Mouse (Mus musculus) c-Kit-positive CD71-positive TER-119-positive erythroid progenitor cells, embryonic 14.5 days (primary cell): Measurements from ENCODE around the gene Ggta1.

Source experiments
- DNase-seq: peaks from one replicate; pipeline ENCODE4 v3.0.0-alpha.2; 2013; ENCODE audit warnings: low spot score

Gene Ggta1

DNA sequence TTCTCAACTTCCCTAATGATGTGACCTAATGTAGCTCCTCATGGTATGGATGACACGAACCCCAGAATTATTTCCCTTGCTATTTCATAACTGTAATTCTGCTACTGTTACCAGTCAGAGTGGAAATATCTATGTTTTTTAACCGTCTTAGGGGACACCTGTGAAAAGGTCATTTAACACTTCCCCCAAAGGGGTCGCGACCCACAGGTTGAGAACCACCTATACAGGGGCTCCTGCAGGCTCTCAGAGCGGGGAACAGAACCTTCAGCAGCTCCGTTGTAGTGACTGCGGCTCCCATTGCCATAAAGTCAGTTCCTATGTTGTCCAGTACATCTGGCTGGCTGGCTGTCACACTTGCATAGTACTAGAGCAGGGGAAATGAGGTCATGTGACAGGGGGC lies 62.3 kb downstream of the Ggta1 start:
- no peak for DNase-seq

DNA sequence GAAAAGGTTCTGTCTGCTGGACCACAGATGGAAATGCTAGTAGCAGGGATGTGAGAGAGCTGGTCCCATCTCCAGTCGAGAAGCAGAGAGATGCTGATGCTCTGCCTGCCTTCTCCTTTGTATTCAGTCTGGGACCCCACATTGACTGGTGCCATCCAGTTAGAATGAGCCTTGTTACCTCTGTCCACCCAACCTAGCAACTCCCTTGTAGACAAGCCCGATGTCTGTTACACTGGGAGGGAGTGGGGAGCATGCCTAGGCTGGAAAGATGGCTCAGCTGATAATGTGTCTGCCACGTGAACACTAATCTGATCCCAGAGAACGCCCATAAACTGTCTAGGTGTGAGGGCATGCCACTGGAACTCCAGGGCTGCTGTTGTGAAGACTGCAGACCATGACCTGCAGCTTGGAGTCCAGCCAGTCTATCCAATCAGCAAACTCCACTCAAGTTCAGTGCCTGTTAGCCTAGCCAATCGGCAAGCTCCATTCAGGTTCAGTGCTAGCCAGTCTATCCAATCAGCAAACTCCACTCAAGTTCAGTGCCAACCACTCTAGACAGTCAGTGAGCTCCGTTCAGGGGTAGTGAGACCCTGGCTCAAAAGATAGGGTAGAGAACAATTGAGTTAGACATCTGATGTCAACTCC lies 64.7 kb downstream of the Ggta1 start:
- DNase-seq: no peak

DNA sequence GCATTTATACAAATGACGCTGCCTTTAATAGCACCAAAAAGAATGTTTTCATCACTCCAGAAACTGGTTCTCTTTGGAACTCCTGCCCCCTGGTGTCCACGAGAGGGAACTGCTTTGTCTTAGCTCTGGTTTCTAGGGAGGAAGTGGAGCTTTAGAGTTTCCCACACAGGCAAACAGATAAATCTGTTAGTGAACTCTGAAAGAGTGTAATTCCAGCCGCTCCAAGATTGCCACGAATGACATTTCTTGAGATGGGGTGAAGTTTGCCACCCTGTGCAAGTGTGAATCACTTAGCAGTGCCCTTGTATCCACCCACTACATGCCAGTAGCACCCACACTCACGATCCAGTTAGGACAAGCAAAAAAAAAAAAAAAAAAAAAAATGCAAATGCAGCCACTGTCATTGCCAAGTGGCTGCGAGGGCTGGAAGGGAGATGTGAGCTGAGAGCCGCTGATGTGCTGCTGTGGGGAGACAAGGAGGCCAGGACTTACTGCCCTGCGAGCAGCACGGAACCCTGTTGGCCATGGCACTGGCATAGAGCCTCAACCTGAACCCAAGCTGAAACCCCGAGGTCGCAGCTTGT lies 65.3 kb downstream of the Ggta1 start:
- peak; percentile 61 for DNase-seq

DNA sequence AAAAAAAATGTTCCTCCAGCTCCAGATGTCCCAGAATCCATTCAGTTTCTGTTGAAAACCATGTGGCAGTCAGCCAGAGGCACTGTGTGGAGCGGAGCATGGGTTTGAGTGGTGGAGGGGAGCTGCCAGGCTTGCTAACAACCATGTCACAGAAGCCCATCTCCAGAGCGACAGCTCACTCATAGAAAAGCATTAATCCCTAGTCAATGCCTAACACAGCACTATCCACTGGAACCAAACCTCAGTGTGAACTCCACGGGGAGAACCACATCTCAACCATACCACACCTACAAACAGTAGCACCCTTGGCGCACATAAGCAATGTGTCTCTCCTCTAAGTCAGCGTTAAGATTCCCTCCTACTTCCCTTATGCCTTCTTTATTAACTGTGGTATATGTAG lies 65.9 kb downstream of the Ggta1 start, which contains the start of gene 4930402F06Rik:
Gene 4930402F06Rik (minus strand): TSS at position 80 of the 400 bp plus-strand sequence.
- DNase-seq: no peak

DNA sequence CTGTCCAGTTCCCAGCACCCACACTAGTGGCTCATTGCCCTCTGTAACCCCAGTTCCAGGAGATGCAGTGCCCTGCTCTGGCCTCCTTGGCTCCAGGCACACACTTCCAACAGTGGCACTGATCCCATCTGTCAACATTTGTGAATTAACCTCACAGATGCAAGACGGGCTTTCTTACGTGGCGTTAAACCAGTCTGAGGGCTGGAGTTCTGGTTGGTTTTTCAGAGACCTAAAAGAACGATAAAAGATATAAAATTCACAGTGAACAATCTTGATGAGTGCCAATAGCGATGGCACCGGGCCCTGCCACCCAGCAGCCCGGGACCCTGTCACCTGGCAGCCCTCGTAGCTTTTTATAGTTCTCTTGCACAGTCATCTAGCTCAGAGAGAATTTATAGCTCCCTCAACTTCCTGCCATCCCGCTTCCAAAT lies 77.6 kb downstream of the Ggta1 start:
- DNase-seq: no peak

DNA sequence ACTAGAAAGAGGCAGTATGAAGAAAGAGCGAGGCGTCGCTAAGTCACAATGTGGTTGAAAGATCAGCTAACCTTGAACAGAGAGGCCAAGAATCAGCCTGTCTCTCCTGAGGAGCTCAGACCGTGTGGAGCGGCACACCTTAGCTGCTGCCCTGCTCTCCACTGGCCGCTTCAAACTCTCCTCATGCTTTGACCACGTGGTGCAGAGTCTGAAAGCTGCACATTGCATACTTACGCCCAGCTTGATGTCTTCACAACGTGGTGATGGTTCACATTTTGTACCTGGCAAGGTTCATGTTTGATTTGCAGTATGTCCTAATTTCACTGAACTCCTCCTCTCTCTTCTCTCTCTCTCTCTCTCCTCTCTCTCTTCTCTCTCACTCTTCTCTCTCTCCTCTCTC lies 83.7 kb downstream of the Ggta1 start:
- DNase-seq: no peak

DNA sequence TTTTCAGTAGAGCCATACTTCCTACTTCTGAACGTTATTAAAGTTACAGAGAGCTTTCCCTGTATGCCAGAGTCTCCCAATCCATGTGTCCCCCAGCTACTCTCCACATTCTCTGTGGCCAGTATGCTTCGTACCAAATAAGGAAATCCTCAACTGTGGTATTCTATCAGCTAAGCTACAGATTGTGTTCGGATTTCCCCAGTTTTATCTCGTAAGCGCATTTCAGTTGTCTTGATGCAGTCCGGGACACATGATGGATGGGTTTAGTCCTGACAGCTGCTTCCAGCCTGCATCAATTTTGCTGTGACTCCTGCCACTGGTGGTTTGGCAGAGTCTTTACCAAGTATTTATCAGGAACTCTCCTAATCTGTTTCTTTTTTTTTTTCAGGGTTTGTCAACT lies 85.4 kb downstream of the Ggta1 start:
- DNase-seq: no peak

DNA sequence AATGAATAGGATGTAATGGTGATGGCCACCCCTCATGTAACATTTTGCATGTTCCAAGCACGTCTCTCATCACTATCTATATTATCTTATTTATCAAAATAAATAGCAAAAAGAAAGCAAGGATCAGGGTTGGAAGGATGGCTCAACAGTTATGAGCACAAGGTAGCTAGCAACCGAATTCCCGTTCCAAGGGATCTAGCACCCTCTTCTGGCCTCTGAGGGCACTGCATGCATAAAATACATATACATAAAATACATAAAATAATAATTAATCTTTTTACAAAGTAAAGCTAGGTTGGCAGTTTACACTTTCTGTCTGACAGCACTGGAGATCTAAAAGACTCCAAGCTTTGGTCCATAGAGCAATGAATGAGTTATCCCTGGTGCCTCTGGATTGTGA lies 90.0 kb downstream of the Ggta1 start:
- DNase-seq: peak; percentile 66

DNA sequence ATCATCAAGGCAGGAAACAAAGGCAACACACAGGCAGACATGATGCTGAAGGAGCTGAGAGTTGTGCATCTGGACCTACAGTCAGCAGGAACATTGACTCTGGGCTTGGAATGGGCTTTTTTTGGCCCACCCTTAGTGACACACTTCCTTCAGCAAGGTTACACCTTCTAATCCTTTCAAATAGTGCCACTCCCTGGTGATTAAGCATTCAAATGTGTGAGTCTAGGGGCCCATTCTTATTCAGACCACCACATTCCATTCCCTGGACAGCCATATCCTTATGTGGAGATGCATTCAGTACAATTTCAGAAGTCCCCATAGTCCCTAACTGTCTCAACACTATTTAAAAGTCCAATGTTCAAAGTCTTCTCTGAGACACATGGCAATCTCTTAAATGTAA lies 92.3 kb downstream of the Ggta1 start:
- DNase-seq: no peak

DNA sequence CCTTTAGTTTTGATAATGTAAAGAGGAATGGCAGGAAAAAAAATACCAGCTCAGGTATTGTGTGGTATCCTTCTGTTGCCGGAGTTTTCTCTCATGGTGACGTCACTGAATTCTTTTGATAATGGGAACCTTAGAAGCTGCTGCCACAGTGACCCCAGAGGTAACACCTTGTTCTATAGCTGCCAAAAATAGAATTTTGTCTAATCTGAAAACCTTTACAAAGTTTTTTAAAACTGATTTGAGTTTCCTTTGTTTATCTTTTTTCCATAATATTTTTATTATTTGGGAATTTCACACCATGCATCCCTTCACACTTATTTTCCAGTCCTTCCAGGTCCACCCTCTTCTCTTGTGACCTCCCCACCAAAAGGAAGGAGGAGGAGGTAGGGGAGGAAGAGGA lies 95.4 kb downstream of the Ggta1 start, which contains the start of gene 4930568D16Rik:
Gene 4930568D16Rik (minus strand): TSS at position 101 of the 400 bp plus-strand sequence.
- DNase-seq: no peak
